ENCODE assay signal across 26 mouse cellular contexts in genomic region chr10:26558118-26558517, GRCm38 (mm10).
DNase-seq lines count a peak whose midpoint lies in the region; ATAC-seq and TF ChIP-seq lines count a peak whose summit lies in the region.
"Had no signal": no experiment of that assay in that cellular context is flagged by ENCODE, and none has a peak within 500 bp of the region (broad histone marks: within the 10 kb centered on the region; RNA-seq: fewer than 3 reads in every experiment).

No protein-coding gene starts in this region.

- TF ChIP-seq POLR2A in lung, adult 2 months (IDR thresholded peaks at IDR 0.05; ENCODE audit: borderline replicate concordance, extremely low read depth, low read depth, low read length), result no peak

- H3K4me1 ChIP-seq in lung, adult 2 months (ENCODE audit: control insufficient read depth, insufficient read depth, low read length), result no peaks in the 10 kb centered on the region
- H3K4me1 ChIP-seq: embryonic facial prominence, embryonic 10.5 days; forebrain, embryonic 12.5 days; liver, embryonic 15.5 days; lung, embryonic 15.5 days; neural tube, embryonic 13.5 days had no signal

- no peak overlapping the region for H3K4me3 ChIP-seq in lung, adult 2 months (replicated peaks; ENCODE audit: extremely low read depth, low read depth, low read length)
- H3K4me3 ChIP-seq: embryonic facial prominence, embryonic 10.5 days; embryonic facial prominence, embryonic 15.5 days; forebrain, embryonic 12.5 days; limb, embryonic 12.5 days; liver, embryonic 15.5 days; lung, embryonic 15.5 days; neural tube, embryonic 13.5 days had no signal

- peak; percentile 59 for DNase-seq in 3T3-L1 (ENCODE audit: low read depth, low spot score)
- DNase-seq in NIH3T3 (ENCODE audit: low read depth), result peak; percentile 28
- no peak for DNase-seq in heart, adult 8-10 months (ENCODE audit: low spot score)
- no peak for DNase-seq in thymus, postnatal 0 days (ENCODE audit: low spot score)
- no peak for DNase-seq in lung, adult 2 months
- DNase-seq: adrenal gland, postnatal 10 days; cerebellum, adult 11 months; cerebellum, postnatal 10 days; forebrain, postnatal 0 days; heart, postnatal 14 days; kidney, adult 8-10 months; layer of hippocampus, postnatal 36 days; right cerebral cortex, postnatal 4 days; thymus, postnatal 14 days had no signal

- peak; percentile 74 to 86 for ATAC-seq in hematopoietic stem cell, adult 5-6 weeks (replicated peaks in 1 of 2; ENCODE audit: insufficient read depth in 1 of 2, low FRiP score in 2 of 2, low TSS enrichment in 1 of 2, low read depth in 1 of 2, poor library complexity in 2 of 2, severe bottlenecking in 2 of 2)
- peak; percentile 85 for ATAC-seq in megakaryocyte progenitor cell, adult 5-6 weeks (replicated peaks; ENCODE audit: poor library complexity)
- ATAC-seq: forebrain, postnatal 0 days; hindbrain, embryonic 16.5 days; intestine, embryonic 16.5 days; midbrain, embryonic 16.5 days had no signal

- no peak for TF ChIP-seq CTCF in lung, adult 2 months (IDR thresholded peaks at IDR 0.05; ENCODE audit: insufficient read depth, low read length)

- 44% methylated on average over 1 of the region's 1 CpGs for WGBS in lung, adult 2 months

Comparison
In these comparisons a context has a peak if more than half of its experiments do, and no peak if none do; other contexts are left out.
1. DNase-seq: peak in 3T3-L1 (single experiment) and NIH3T3 (single experiment); none in heart, adult 8-10 months (single experiment), thymus, postnatal 0 days (single experiment) and lung, adult 2 months (single experiment).